Mouse (Mus musculus) olfactory bulb, adult 2 months (tissue): ENCODE data around the gene Amdhd1.

Source experiments
- CTCF ChIP-seq: fragments of 200-500 bp; IDR thresholded peaks from 2 replicates; pipeline ENCODE4 v1.5.1; 2012; ENCODE audit warnings: low read depth, mild to moderate bottlenecking, low read length, moderate library complexity; ENCODE audit not compliant: insufficient read depth
- POLR2A ChIP-seq: fragments of 200-500 bp; IDR thresholded peaks from 2 replicates; pipeline ENCODE4 v1.6.1; 2012; ENCODE audit warnings: mild to moderate bottlenecking, low read depth, low read length, moderate library complexity; ENCODE audit not compliant: insufficient read depth

GRCm38 (mm10) chr10:93543176-93543575 lies 3.3 kb upstream of the Amdhd1 start:
- TF ChIP-seq CTCF (no peak), POLR2A (no peak)
